9 mouse cellular contexts compared by ENCODE assay signal in genomic region chr10:93145088-93145487, GRCm38 (mm10). TPM values are rescaled to one million over a fixed set of nuclear protein-coding genes. Genes with fewer than 3 reads are reported as not detected.
DNase-seq lines count a peak whose midpoint lies in the region; ATAC-seq lines count a peak whose summit lies in the region.
"Had no signal": no experiment of that assay in that cellular context is flagged by ENCODE, and none has a peak within 500 bp of the region (broad histone marks: within the 10 kb centered on the region; RNA-seq: fewer than 3 reads in every experiment).

No protein-coding gene starts in this region.

- peak overlapping the region; percentile 64; the same call in 1 of the 2 replicates for H3K4me3 ChIP-seq in liver, embryonic 13.5 days (replicated peaks)
- H3K4me3 ChIP-seq: heart, embryonic 15.5 days had no signal

- no peaks in the 10 kb centered on the region for H3K36me3 ChIP-seq in liver, embryonic 13.5 days
- H3K36me3 ChIP-seq: heart, embryonic 15.5 days had no signal

- peak overlapping the region; percentile 63 for H3K9ac ChIP-seq in liver, embryonic 13.5 days
- H3K9ac ChIP-seq: heart, embryonic 15.5 days had no signal

- DNase-seq in CD4-positive, CD25-positive, alpha-beta regulatory T cell, adult 2 months (ENCODE audit: low read depth, low spot score): peak; percentile 56
- DNase-seq in adrenal gland, adult 2 months: peak; percentile 87
- DNase-seq in liver, embryonic 13.5 days: peak; percentile 56
- peak; percentile 59 to 62 for DNase-seq in right cerebral cortex, adult 2 months (ENCODE audit: low spot score in 2 of 2)
- DNase-seq in layer of hippocampus, adult 11-12 months (ENCODE audit: low spot score): no peak
- DNase-seq in retina, embryonic 14.5 days (ENCODE audit: low spot score): no peak
- no peak for DNase-seq in heart, postnatal 36 days
- DNase-seq in kidney, adult 18-20 months: no peak

- H3K27me3 ChIP-seq in liver, embryonic 13.5 days: no peaks in the 10 kb centered on the region
- H3K27me3 ChIP-seq: heart, embryonic 15.5 days had no signal

- H3K27ac ChIP-seq in liver, embryonic 13.5 days: peak overlapping the region; percentile 95
- H3K27ac ChIP-seq: heart, embryonic 15.5 days had no signal

- WGBS in liver, embryonic 13.5 days (ENCODE audit: insufficient replicate concordance): 33% methylated on average over 10 of the region's 10 CpGs

- no peaks in the 10 kb centered on the region for H3K9me3 ChIP-seq in liver, embryonic 13.5 days (replicated peaks)
- H3K9me3 ChIP-seq: heart, embryonic 15.5 days had no signal

- intact Hi-C loops in heart, postnatal 36 days (cut with DNase I): no loop called here

- H3K4me1 ChIP-seq in liver, embryonic 13.5 days (replicated peaks): peaks cover 44% of the 10 kb centered on the region

- 0 out of 2 replicates have a peak, but pooled peaks have one; percentile 22 for ATAC-seq in liver, embryonic 13.5 days (ENCODE audit: low read depth)

- peak overlapping the region; percentile 61 for H3K4me2 ChIP-seq in liver, embryonic 13.5 days
- H3K4me2 ChIP-seq: heart, embryonic 15.5 days had no signal

RNA-seq across cellular contexts. Expression of gene Cdk17, which starts 15.6 kb away (rescaled TPM):
- total RNA-seq in adrenal gland, adult 2 months (2021): 10 to 100 TPM; 26.5 to 30.0 TPM
- polyA plus RNA-seq in adrenal gland, adult 2 months (2012; rRNA removed): 8.7 and 9.3 TPM in 2 replicates
- polyA plus RNA-seq in liver, embryonic 13.5 days (2015; fragmentation: Nextera tagmentation; extraction: Ambion mirVana): 10.1 and 12.0 TPM in 2 replicates
- total RNA-seq in heart, postnatal 36 days (2021): 10 to 100 TPM; 14.3 to 16.8 TPM

Comparison
In these comparisons a context has a peak if more than half of its experiments do, and no peak if none do; other contexts are left out.
1. DNase-seq: peak in CD4-positive, CD25-positive, alpha-beta regulatory T cell, adult 2 months (single experiment), adrenal gland, adult 2 months (single experiment), liver, embryonic 13.5 days (single experiment) and right cerebral cortex, adult 2 months (2 of 2); none in layer of hippocampus, adult 11-12 months (single experiment), retina, embryonic 14.5 days (single experiment), heart, postnatal 36 days (0 of 2) and kidney, adult 18-20 months (single experiment).